Mouse (Mus musculus) erythroid progenitor cell, adult 5-6 weeks (primary cell): ENCODE data around the gene Atg7. TPM values are rescaled to one million over a fixed set of nuclear protein-coding genes. Genes with fewer than 3 reads are reported as not detected.

Experiments used
- total RNA-seq, 2 experiments: library from RNA; stranded (forward) in 1 of 2; stranded (reverse) in 1 of 2; fragments of 150-400 nt in 1 of 2; fragments of 186-747, 209-891 nt in 1 of 2; gene quantifications; 2 replicates each; pipeline versions ENCODE4 v1.2.3 to v1.2.4; 2015 to 2017; ENCODE audit warnings: low replicate concordance in 2 of 2

Gene Atg7
- total RNA-seq, 2 experiments from 2014 or later, result 19.8 to 23.1 TPM

Other genes starting within 250 kb of the Atg7 start
- not detected in 2 replicates for gene Hrh1, start 245.2 kb upstream of the Atg7 start, total RNA-seq (2015; ENCODE audit: low replicate concordance)
- gene Hrh1, start 245.2 kb upstream of the Atg7 start, total RNA-seq (2017; ENCODE audit: low replicate concordance), result not detected in 2 replicates